ENCODE assay signal across 1 mouse cellular context in genomic region chr11:101926951-101927589, GRCm38 (mm10).
A peak's percentile ranks its signal among the peaks of the same experiment; 100 is the strongest.
TF ChIP-seq lines count a peak whose summit lies in the region.

No protein-coding gene starts in this region.

TF ChIP-seq in MEL, 35 proteins besides CTCF, POLR2A, EP300 and RAD21:
- TF ChIP-seq USF2 (IDR thresholded peaks at IDR 0.05; ENCODE audit: borderline replicate concordance in 1 of 2, insufficient read depth in 1 of 2, low read depth in 1 of 2, low read length in 2 of 2), result no peak
- TF ChIP-seq ZNF384 (IDR thresholded peaks at IDR 0.05; ENCODE audit: low read depth, low read length), result peak; percentile 51; the same call in 1 of the 2 replicates
